Mouse (Mus musculus) bone marrow, adult 2 months (tissue): Measurements from ENCODE around the gene Fars2.

Source experiments
- CTCF ChIP-seq: fragments of 200-500 bp; IDR thresholded peaks from 2 replicates; pipeline ENCODE4 v1.5.1; 2011; ENCODE audit warnings: low read length, control low read depth; ENCODE audit not compliant: control insufficient read depth, insufficient read depth
- POLR2A ChIP-seq: fragments of 200-500 bp; IDR thresholded peaks from 2 replicates; pipeline ENCODE4 v1.6.1; 2011; ENCODE audit warnings: low read depth, mild to moderate bottlenecking, control low read depth, low read length, borderline replicate concordance; ENCODE audit not compliant: control insufficient read depth

DNA sequence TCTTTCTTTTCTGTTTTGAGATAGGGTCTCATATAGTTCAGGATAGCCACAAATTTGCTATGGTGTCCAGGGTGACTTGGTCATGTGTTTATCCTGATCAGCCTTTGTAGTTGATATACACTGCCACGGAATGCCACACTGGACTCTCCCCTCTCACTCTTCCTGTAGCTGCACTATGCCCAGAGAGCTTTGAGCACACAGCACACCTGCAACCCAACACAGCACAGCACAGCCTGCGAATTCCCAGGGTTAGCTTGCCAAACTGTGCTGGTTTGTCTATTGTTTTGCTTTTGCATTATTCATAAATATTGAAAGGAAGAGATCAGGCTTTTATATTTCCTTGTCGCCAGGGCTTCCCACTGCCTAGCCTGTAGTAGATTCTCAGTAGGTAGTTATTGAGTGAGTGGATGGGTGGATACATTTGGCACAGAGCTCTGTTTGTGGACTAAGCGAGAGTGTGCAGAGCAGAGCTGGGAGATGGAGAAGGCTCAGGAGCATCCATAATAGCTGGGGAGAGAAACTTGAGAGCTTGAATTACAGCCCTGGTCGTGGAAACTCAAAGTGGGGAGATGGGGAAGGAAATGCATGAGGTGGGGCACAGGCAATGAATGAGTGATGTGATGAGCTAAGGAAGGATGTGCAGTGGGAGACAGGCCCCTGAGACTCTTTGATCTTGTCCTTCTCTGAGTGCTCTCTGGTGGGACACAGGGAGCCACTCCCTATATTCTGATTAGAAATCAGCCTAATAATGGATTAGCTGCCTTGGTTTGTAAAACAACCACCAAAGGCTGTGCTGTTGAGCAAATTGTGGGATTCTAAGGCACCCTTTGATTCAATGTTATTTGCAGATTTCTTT, 146.3 kb downstream of the Fars2 start:
- TF ChIP-seq POLR2A (no peak), CTCF (no peak)
